Mouse (Mus musculus) frontal cortex, postnatal 25 days (tissue): ENCODE measurements at regions not wholly inside any gene's neighbourhood (a gene's known extent, or its start where the extent isn't known, plus 50 kb on each side); places are given as distances from the start of the nearest gene placed in this dataset.

Source experiments
- DNase-seq, 2 experiments: peaks; one replicate each; pipeline ENCODE4 v3.0.0; 2022; ENCODE audit warnings: low spot score in 2 of 2

- DNase-seq = no peak
Measured at GRCm38 (mm10) chr14:61819251-61819650, 212.0 kb downstream of the Kcnrg start.

GRCm38 (mm10) chr14:61834291-61834936, 227.2 kb downstream of the Kcnrg start:
- DNase-seq = no peak

- DNase-seq = no peak
Measured at GRCm38 (mm10) chr14:61835729-61836128, 228.5 kb downstream of the Kcnrg start.

- no peak for DNase-seq
Measured at GRCm38 (mm10) chr14:61836231-61836630, 229.0 kb downstream of the Kcnrg start.

- DNase-seq = no peak
Measured at GRCm38 (mm10) chr14:61836965-61837364, 229.7 kb downstream of the Kcnrg start.

GRCm38 (mm10) chr14:61837851-61838250, 230.6 kb downstream of the Kcnrg start:
- no peak for DNase-seq

- no peak for DNase-seq
Measured at GRCm38 (mm10) chr14:61842476-61842875, 235.2 kb downstream of the Kcnrg start.

GRCm38 (mm10) chr14:61846441-61846840, 239.2 kb downstream of the Kcnrg start:
- no peak for DNase-seq

- no peak for DNase-seq
Measured at GRCm38 (mm10) chr14:61850244-61850643, 243.0 kb downstream of the Kcnrg start.

- DNase-seq = no peak
Measured at GRCm38 (mm10) chr14:61857616-61858015, 250.4 kb downstream of the Kcnrg start.

GRCm38 (mm10) chr14:61860688-61861087, 253.4 kb downstream of the Kcnrg start:
- DNase-seq = no peak

- no peak for DNase-seq
Measured at GRCm38 (mm10) chr14:61861357-61861958, 254.2 kb downstream of the Kcnrg start.

GRCm38 (mm10) chr14:61862931-61863330, 255.7 kb downstream of the Kcnrg start:
- no peak for DNase-seq

GRCm38 (mm10) chr14:61863475-61863874, 256.2 kb downstream of the Kcnrg start:
- no peak for DNase-seq

- no peak for DNase-seq
Measured at GRCm38 (mm10) chr14:61866532-61867268, 259.4 kb downstream of the Kcnrg start.

- no peak for DNase-seq
Measured at GRCm38 (mm10) chr14:61874206-61874605, 266.9 kb downstream of the Kcnrg start.

GRCm38 (mm10) chr14:61879416-61879815, 272.2 kb downstream of the Kcnrg start:
- DNase-seq = no peak

GRCm38 (mm10) chr14:61880514-61881259, 273.4 kb downstream of the Kcnrg start:
- no peak for DNase-seq

- DNase-seq = no peak
Measured at GRCm38 (mm10) chr14:61885241-61886015, 278.2 kb downstream of the Kcnrg start.

- DNase-seq = no peak
Measured at GRCm38 (mm10) chr14:61889626-61890025, 282.4 kb downstream of the Kcnrg start.

- DNase-seq = no peak
Measured at GRCm38 (mm10) chr14:61893786-61894185, 286.5 kb downstream of the Kcnrg start.
